Comparison of ENCODE assay signal across 30 mouse cellular contexts in the genomic region with DNA sequence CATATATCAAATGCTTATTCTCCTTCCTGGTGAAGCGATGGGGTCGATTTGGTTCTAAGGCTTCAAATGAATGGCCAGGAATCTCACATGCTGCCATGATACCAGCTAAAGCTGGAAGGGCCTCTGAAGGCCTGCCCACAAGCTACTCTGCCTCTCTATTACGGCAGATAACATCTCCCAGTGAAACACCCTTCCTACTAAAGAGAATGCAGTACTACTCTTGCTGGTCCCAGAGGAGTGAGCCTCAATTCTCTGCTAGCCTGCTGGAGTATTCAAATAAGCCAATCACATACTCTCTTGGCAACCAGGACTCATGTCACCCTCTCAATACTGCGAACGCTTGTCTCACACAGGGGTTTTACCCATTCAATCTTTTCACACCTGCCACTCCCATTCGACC. TPM values are rescaled to one million over a fixed set of nuclear protein-coding genes. Genes with fewer than 3 reads are reported as not detected.
"Had no signal": no experiment of that assay in that cellular context is flagged by ENCODE, and none has a peak within 500 bp of the region (broad histone marks: within the 10 kb centered on the region; RNA-seq: fewer than 3 reads in every experiment).

No protein-coding gene starts in this region.

- H3K9ac ChIP-seq: embryonic facial prominence, embryonic 12.5 days; embryonic facial prominence, embryonic 13.5 days; embryonic facial prominence, embryonic 15.5 days; forebrain, embryonic 12.5 days; forebrain, embryonic 13.5 days; forebrain, embryonic 15.5 days; forebrain, postnatal 0 days had no signal

- H3K36me3 ChIP-seq: embryonic facial prominence, embryonic 10.5 days; embryonic facial prominence, embryonic 12.5 days; embryonic facial prominence, embryonic 13.5 days; embryonic facial prominence, embryonic 15.5 days; forebrain, embryonic 10.5 days; forebrain, embryonic 12.5 days; forebrain, embryonic 15.5 days; heart, embryonic 10.5 days had no signal

- H3K27me3 ChIP-seq: embryonic facial prominence, embryonic 12.5 days; embryonic facial prominence, embryonic 13.5 days; embryonic facial prominence, embryonic 15.5 days; forebrain, embryonic 12.5 days; forebrain, embryonic 13.5 days; forebrain, embryonic 15.5 days had no signal

- DNase-seq: cerebellum, adult 9-10 months; cerebellum, adult 9-11 months; cerebellum, postnatal 10 days; cerebellum, postnatal 14 days; cerebellum, postnatal 25 days; cerebellum, postnatal 36 days; embryo, embryonic 11 days; forebrain, postnatal 0 days; gastrocnemius, adult 2 months; gastrocnemius, postnatal 10 days; gastrocnemius, postnatal 25 days; gastrocnemius, postnatal 36 days; heart, adult 18-20 months; heart, adult 2 months had no signal

- H3K9me3 ChIP-seq: embryonic facial prominence, embryonic 10.5 days; embryonic facial prominence, embryonic 12.5 days; embryonic facial prominence, embryonic 13.5 days; embryonic facial prominence, embryonic 15.5 days; forebrain, embryonic 10.5 days; forebrain, embryonic 12.5 days; forebrain, embryonic 13.5 days; forebrain, embryonic 15.5 days; heart, embryonic 10.5 days had no signal

- H3K4me1 ChIP-seq: embryonic facial prominence, embryonic 10.5 days; embryonic facial prominence, embryonic 12.5 days; embryonic facial prominence, embryonic 13.5 days; embryonic facial prominence, embryonic 15.5 days; forebrain, embryonic 10.5 days; forebrain, embryonic 12.5 days; forebrain, embryonic 13.5 days; forebrain, embryonic 15.5 days; heart, embryonic 10.5 days had no signal

- H3K4me3 ChIP-seq: embryonic facial prominence, embryonic 10.5 days; embryonic facial prominence, embryonic 12.5 days; embryonic facial prominence, embryonic 13.5 days; embryonic facial prominence, embryonic 15.5 days; erythroblast, embryonic 14.5 days; forebrain, embryonic 10.5 days; forebrain, embryonic 12.5 days; forebrain, embryonic 13.5 days; forebrain, embryonic 15.5 days; gastrocnemius, adult 2 months; heart, adult 2 months; heart, embryonic 10.5 days had no signal

- H3K27ac ChIP-seq: embryonic facial prominence, embryonic 10.5 days; embryonic facial prominence, embryonic 12.5 days; embryonic facial prominence, embryonic 13.5 days; embryonic facial prominence, embryonic 15.5 days; forebrain, embryonic 10.5 days; forebrain, embryonic 12.5 days; forebrain, embryonic 13.5 days; forebrain, embryonic 15.5 days; gastrocnemius, adult 2 months; heart, adult 2 months; heart, embryonic 10.5 days had no signal

RNA-seq across cellular contexts. Expression of gene Rln1, which starts 7.8 kb away (rescaled TPM):
- total RNA-seq: common myeloid progenitor, adult 5-6 weeks; gastrocnemius, adult 18-20 months; gastrocnemius, adult 2 months; gastrocnemius, adult 8-10 months; gastrocnemius, postnatal 10 days; gastrocnemius, postnatal 25 days; gastrocnemius, postnatal 36 days; granulocyte monocyte progenitor cell, adult 5-6 weeks; heart, adult 18-20 months; heart, adult 2 months; heart, adult 8-10 months had no signal
- polyA plus RNA-seq: embryonic facial prominence, embryonic 13.5 days; erythroblast, embryonic 14.5 days; gonadal fat pad, adult 2 months; heart, adult 2 months had no signal

RNA-seq across cellular contexts. Expression of gene Insl6, which starts 17.1 kb away (rescaled TPM):
- total RNA-seq: gastrocnemius, adult 18-20 months; gastrocnemius, adult 2 months; gastrocnemius, adult 8-10 months; gastrocnemius, postnatal 25 days; gastrocnemius, postnatal 36 days had no signal
- polyA plus RNA-seq: erythroblast, embryonic 14.5 days had no signal

RNA-seq across cellular contexts. Expression of gene Cd274, which starts 25.0 kb away (rescaled TPM):
- polyA plus RNA-seq: erythroblast, embryonic 14.5 days had no signal
